Mouse (Mus musculus) B cell, adult (primary cell): ENCODE data around the gene Ppp1r14b. TPM values are rescaled to one million over a fixed set of nuclear protein-coding genes. Genes with fewer than 3 reads are reported as not detected.

ENCODE experiments used
- total RNA-seq: library from RNA; stranded (reverse); gene quantifications from 4 replicates; pipeline ENCODE4 v1.2.4, GENCODE M21; 2023; ENCODE audit not compliant: inconsistent age

The Ppp1r14b gene
- total RNA-seq = 89.5 to 93.5 TPM (median 90.6 TPM) in 4 replicates

GRCm38 (mm10) chr19:6974211-6975205 lies at the start of gene Ppp1r14b:
Gene Ppp1r14b, plus strand, starts transcription at chr19:6974968.

GRCm38 (mm10) chr19:6925307-6925573 lies 49.5 kb upstream of the Ppp1r14b start, which contains the start of gene Catsperz:
Gene Catsperz, minus strand, starts transcription at chr19:6925380.

GRCm38 (mm10) chr19:6934195-6934977 lies 40.4 kb upstream of the Ppp1r14b start, which contains the start of gene Kcnk4:
Gene Kcnk4, minus strand, starts transcription at chr19:6934515.

GRCm38 (mm10) chr19:6941372-6942248 lies 33.2 kb upstream of the Ppp1r14b start, which contains the start of gene Bad:
Gene Bad, plus strand, starts transcription at chr19:6941861.

GRCm38 (mm10) chr19:6942249-6942691 lies 32.5 kb upstream of the Ppp1r14b start, which contains the start of gene Gpr137:
Gene Gpr137, minus strand, starts transcription at chr19:6942480.

GRCm38 (mm10) chr19:6975537-6976521 lies 1.1 kb downstream of the Ppp1r14b start, which contains the start of gene Plcb3:
Gene Plcb3, minus strand, starts transcription at chr19:6976470.

GRCm38 (mm10) chr19:6980381-6981093 lies 5.8 kb downstream of the Ppp1r14b start, which contains the start of gene Fkbp2:
Gene Fkbp2, minus strand, starts transcription at chr19:6980501.

GRCm38 (mm10) chr19:6987061-6987903 lies 12.5 kb downstream of the Ppp1r14b start, which contains the start of gene Vegfb:
Gene Vegfb, minus strand, starts transcription at chr19:6987651.

GRCm38 (mm10) chr19:6992011-6992858 lies 17.5 kb downstream of the Ppp1r14b start, which contains the start of gene Dnajc4:
Gene Dnajc4, minus strand, starts transcription at chr19:6992572.

GRCm38 (mm10) chr19:6996006-6996405 lies 21.2 kb downstream of the Ppp1r14b start, which contains the start of the genes Nudt22 and Trpt1:
Gene Nudt22, minus strand, starts transcription at chr19:6996117.
Gene Trpt1, plus strand, starts transcription at chr19:6996131.

GRCm38 (mm10) chr19:7019191-7019590 lies 44.4 kb downstream of the Ppp1r14b start, which contains the start of gene Fermt3:
Gene Fermt3, minus strand, starts transcription at chr19:7019469.

Other genes with a start within 250 kb of the Ppp1r14b start
- gene Rps6ka4, start 134.3 kb upstream of the Ppp1r14b start, total RNA-seq = 28.2 to 41.0 TPM (median 33.2 TPM) in 4 replicates
- 29.9 to 32.9 TPM (median 31.6 TPM) in 4 replicates for gene Ccdc88b, start 116.8 kb upstream of the Ppp1r14b start, total RNA-seq
- 150 to 159 TPM (median 153 TPM) in 4 replicates for gene Trmt112, start 65.3 kb upstream of the Ppp1r14b start, total RNA-seq
- gene Prdx5, start 64.9 kb upstream of the Ppp1r14b start, total RNA-seq = 86.0 to 104 TPM (median 92.9 TPM) in 4 replicates
- 55.4 to 59.7 TPM (median 56.1 TPM) in 4 replicates for gene Esrra, start 53.2 kb upstream of the Ppp1r14b start, total RNA-seq
- not detected in 4 replicates for gene Catsperz, start 49.6 kb upstream of the Ppp1r14b start, total RNA-seq
- not detected in 4 replicates for gene Kcnk4, start 40.5 kb upstream of the Ppp1r14b start, total RNA-seq
- 10.7 to 16.5 TPM (median 14.1 TPM) in 4 replicates for gene Bad, start 33.1 kb upstream of the Ppp1r14b start, total RNA-seq
- 20.3 to 22.9 TPM (median 21.1 TPM) in 4 replicates for gene Gpr137, start 32.5 kb upstream of the Ppp1r14b start, total RNA-seq
- gene Plcb3, start 1.5 kb downstream of the Ppp1r14b start, total RNA-seq = 13.5 to 15.8 TPM (median 15.0 TPM) in 4 replicates
- 27.8 to 34.0 TPM (median 30.5 TPM) in 4 replicates for gene Fkbp2, start 5.5 kb downstream of the Ppp1r14b start, total RNA-seq
- 15.4 to 19.4 TPM (median 17.7 TPM) in 4 replicates for gene Vegfb, start 12.7 kb downstream of the Ppp1r14b start, total RNA-seq
- 23.7 to 27.8 TPM (median 26.5 TPM) in 4 replicates for gene Dnajc4, start 17.6 kb downstream of the Ppp1r14b start, total RNA-seq
- 4.4 to 6.2 TPM (median 5.2 TPM) in 4 replicates for gene Nudt22, start 21.1 kb downstream of the Ppp1r14b start, total RNA-seq
- 4.5 to 6.6 TPM (median 5.6 TPM) in 4 replicates for gene Trpt1, start 21.2 kb downstream of the Ppp1r14b start, total RNA-seq
- gene Fermt3, start 44.5 kb downstream of the Ppp1r14b start, total RNA-seq = 167 to 182 TPM (median 174 TPM) in 4 replicates
- gene Stip1, start 65.0 kb downstream of the Ppp1r14b start, total RNA-seq = 98.7 to 127 TPM (median 113 TPM) in 4 replicates
- 6.5 to 7.3 TPM (median 7.1 TPM) in 4 replicates for gene Macrod1, start 81.8 kb downstream of the Ppp1r14b start, total RNA-seq
- 0.12 to 0.16 TPM in 2 of 4 replicates, not detected in the others for gene Flrt1, start 130.8 kb downstream of the Ppp1r14b start, total RNA-seq
- gene Otub1, start 231.3 kb downstream of the Ppp1r14b start, total RNA-seq = 132 to 142 TPM (median 137 TPM) in 4 replicates
- 302 to 334 TPM (median 313 TPM) in 4 replicates for gene Cox8a, start 242.6 kb downstream of the Ppp1r14b start, total RNA-seq